Mouse (Mus musculus) ES-E14 (cell line): ENCODE measurements at regions not wholly inside any gene's neighbourhood (a gene's known extent, or its start where the extent isn't known, plus 50 kb on each side); places are given as distances from the start of the nearest gene placed in this dataset.

ENCODE experiments used
- CHD2 ChIP-seq: IDR thresholded peaks from 2 replicates; pipeline ENCODE4 v1.6.1; 2014; ENCODE audit warnings: mild to moderate bottlenecking, low read depth, low read length, inconsistent platforms
- HCFC1 ChIP-seq: IDR thresholded peaks from 2 replicates; pipeline ENCODE4 v1.6.1; 2012; ENCODE audit warnings: low read length, inconsistent platforms, borderline replicate concordance; ENCODE audit not compliant: insufficient read depth
- ZC3H11A ChIP-seq: IDR thresholded peaks from 2 replicates; pipeline ENCODE4 v1.6.1; 2012; ENCODE audit warnings: low read depth, mild to moderate bottlenecking, inconsistent platforms, low read length, borderline replicate concordance
- ZNF384 ChIP-seq: IDR thresholded peaks from 2 replicates; pipeline ENCODE4 v1.6.1; 2012; ENCODE audit warnings: low read depth, low read length, inconsistent platforms

GRCm38 (mm10) chr1:100967254-100967653 lies 1194.7 kb downstream of the Cntnap5b start:
- TF ChIP-seq ZNF384 (no peak), HCFC1 (no peak), ZC3H11A (no peak), CHD2 (no peak)
